Mouse (Mus musculus) C3H10T1/2 (cell line): ENCODE measurements around the gene Rpl9-ps6. TPM values are rescaled to one million over a fixed set of nuclear protein-coding genes. Genes with fewer than 3 reads are reported as not detected.

Experiments
- polyA plus RNA-seq, 2 experiments: library from polyadenylated mRNA; unstranded; fragments of >200 nt; fragmentation: generic; extraction: Trizol; gene quantifications; one replicate each; pipeline ENCODE4 v1.2.1; 2012; ENCODE audit warnings: missing spikeins in 2 of 2

Rpl9-ps6 gene
- polyA plus RNA-seq = 100 to 1,000 TPM in 1 of 2 experiments, 10 to 100 TPM in 1; 76.4 to 189 TPM

GRCm38 (mm10) chr19:32466478-32466877, at the start of gene Rpl9-ps6:
Gene Rpl9-ps6, minus strand, starts transcription at chr19:32466578.

GRCm38 (mm10) chr19:32485681-32486105, 19.3 kb upstream of the Rpl9-ps6 start, which contains the start of gene Minpp1:
Gene Minpp1, plus strand, starts transcription at chr19:32485769.

Other genes with a start within 250 kb of the Rpl9-ps6 start
- 1 to 10 TPM; 1.8 to 5.7 TPM for gene Sgms1, start 76.9 kb downstream of the Rpl9-ps6 start, polyA plus RNA-seq
- 10 to 100 TPM in 1 of 2 experiments, 1 to 10 TPM in 1; 4.4 to 26.0 TPM for gene Minpp1, start 19.2 kb upstream of the Rpl9-ps6 start, polyA plus RNA-seq
- 1 to 10 TPM in 1 of 2 experiments, under 1 TPM in 1; 0.68 to 1.7 TPM for gene Papss2, start 129.2 kb upstream of the Rpl9-ps6 start, polyA plus RNA-seq